Mouse (Mus musculus): ENCODE results near the gene Ap3m1. TPM values are rescaled to one million over a fixed set of nuclear protein-coding genes. Genes with fewer than 3 reads are reported as not detected.

Gene Ap3m1
- polyA plus RNA-seq, 1 experiment from 2014 or later = 78.2 TPM

GRCm38 (mm10) chr14:21034791-21035190 is 17.5 kb downstream of the Ap3m1 start:
- H3K27me3 ChIP-seq (replicated peaks) = no peaks in the 10 kb centered on the region
- no peak overlapping the region for H3K9ac ChIP-seq
- no peak overlapping the region for H3K4me2 ChIP-seq
- no peaks in the 10 kb centered on the region for H3K4me1 ChIP-seq
- no peak overlapping the region for H3K27ac ChIP-seq
- H3K36me3 ChIP-seq (replicated peaks) = peaks cover 25% of the 10 kb centered on the region
- H3K4me3 ChIP-seq = no peak overlapping the region
- 92% methylated on average over 3 of the region's 3 CpGs for WGBS
- no peaks in the 10 kb centered on the region for H3K9me3 ChIP-seq
- ATAC-seq (replicated peaks) = no peak

GRCm38 (mm10) chr14:21034271-21034670 is 18.0 kb downstream of the Ap3m1 start:
- no peak overlapping the region for H3K4me2 ChIP-seq
- no peak for ATAC-seq (replicated peaks)
- 92% methylated on average over 4 of the region's 4 CpGs for WGBS
- no peak overlapping the region for H3K27ac ChIP-seq
- H3K4me1 ChIP-seq = no peaks in the 10 kb centered on the region
- H3K4me3 ChIP-seq = no peak overlapping the region
- no peaks in the 10 kb centered on the region for H3K9me3 ChIP-seq
- H3K27me3 ChIP-seq (replicated peaks) = no peaks in the 10 kb centered on the region
- peaks cover 20% of the 10 kb centered on the region for H3K36me3 ChIP-seq (replicated peaks)
- no peak overlapping the region for H3K9ac ChIP-seq

- H3K4me2 ChIP-seq = no peak overlapping the region
- no peak overlapping the region for H3K27ac ChIP-seq
- H3K27me3 ChIP-seq (replicated peaks) = no peaks in the 10 kb centered on the region
- peaks cover 6% of the 10 kb centered on the region for H3K36me3 ChIP-seq (replicated peaks)
- H3K4me3 ChIP-seq = no peak overlapping the region
- 79% methylated on average over 6 of the region's 6 CpGs for WGBS
- no peaks in the 10 kb centered on the region for H3K9me3 ChIP-seq
- H3K9ac ChIP-seq = no peak overlapping the region
- ATAC-seq (replicated peaks) = no peak; the same call in 1 of the 2 replicates
- H3K4me1 ChIP-seq = no peaks in the 10 kb centered on the region
These were observed 20.4 kb downstream of the Ap3m1 start for GRCm38 (mm10) chr14:21031783-21032511.

GRCm38 (mm10) chr14:21029025-21029659 is 23.2 kb downstream of the Ap3m1 start:
- H3K9me3 ChIP-seq = no peaks in the 10 kb centered on the region
- no peak overlapping the region for H3K4me2 ChIP-seq
- no peak overlapping the region for H3K9ac ChIP-seq
- H3K4me1 ChIP-seq = no peaks in the 10 kb centered on the region
- no peak overlapping the region for H3K4me3 ChIP-seq
- H3K27ac ChIP-seq = no peak overlapping the region
- H3K27me3 ChIP-seq (replicated peaks) = no peaks in the 10 kb centered on the region
- no peak for ATAC-seq (replicated peaks)
- 90% methylated on average over 11 of the region's 11 CpGs for WGBS
- H3K36me3 ChIP-seq (replicated peaks) = no peaks in the 10 kb centered on the region; the same call in 1 of the 2 replicates

GRCm38 (mm10) chr14:21027542-21027941 is 24.8 kb downstream of the Ap3m1 start:
- Histone ChIP-seq H3K27ac (no peak overlapping the region), H3K4me1 (no peaks in the 10 kb centered on the region), H3K4me3 (no peak overlapping the region), H3K9me3 (no peaks in the 10 kb centered on the region), H3K9ac (no peak overlapping the region), H3K36me3 (replicated peaks) (no peaks in the 10 kb centered on the region; the same call in 1 of the 2 replicates), H3K4me2 (no peak overlapping the region), H3K27me3 (replicated peaks) (no peaks in the 10 kb centered on the region)
- ATAC-seq (replicated peaks) = no peak

GRCm38 (mm10) chr14:21020435-21020834 is 31.9 kb downstream of the Ap3m1 start:
- no peak overlapping the region for H3K9ac ChIP-seq
- 88% methylated on average over 8 of the region's 8 CpGs for WGBS
- H3K4me2 ChIP-seq = no peak overlapping the region
- ATAC-seq (replicated peaks) = no peak
- H3K27me3 ChIP-seq (replicated peaks) = no peaks in the 10 kb centered on the region
- no peaks in the 10 kb centered on the region for H3K9me3 ChIP-seq
- no peaks in the 10 kb centered on the region for H3K4me1 ChIP-seq
- no peak overlapping the region for H3K4me3 ChIP-seq
- H3K27ac ChIP-seq = no peak overlapping the region
- peaks cover 3% of the 10 kb centered on the region; the same call in 1 of the 2 replicates for H3K36me3 ChIP-seq (replicated peaks)

GRCm38 (mm10) chr14:21018977-21019376 is 33.3 kb downstream of the Ap3m1 start:
- Histone ChIP-seq H3K4me3 (no peak overlapping the region), H3K27ac (no peak overlapping the region), H3K4me2 (no peak overlapping the region), H3K36me3 (replicated peaks) (peaks cover 3% of the 10 kb centered on the region; the same call in 1 of the 2 replicates), H3K27me3 (replicated peaks) (no peaks in the 10 kb centered on the region), H3K9ac (no peak overlapping the region), H3K9me3 (no peaks in the 10 kb centered on the region), H3K4me1 (no peaks in the 10 kb centered on the region)
- peak; percentile 81 for ATAC-seq (replicated peaks)
- WGBS = 29% methylated on average over 3 of the region's 3 CpGs

GRCm38 (mm10) chr14:21017871-21018270 is 34.4 kb downstream of the Ap3m1 start:
- 92% methylated on average over 5 of the region's 5 CpGs for WGBS
- peaks cover 3% of the 10 kb centered on the region; the same call in 1 of the 2 replicates for H3K36me3 ChIP-seq (replicated peaks)
- H3K9me3 ChIP-seq = no peaks in the 10 kb centered on the region
- no peak overlapping the region for H3K27ac ChIP-seq
- H3K4me3 ChIP-seq = no peak overlapping the region
- no peak for ATAC-seq (replicated peaks)
- no peak overlapping the region for H3K9ac ChIP-seq
- no peak overlapping the region for H3K4me2 ChIP-seq
- H3K27me3 ChIP-seq (replicated peaks) = no peaks in the 10 kb centered on the region
- no peaks in the 10 kb centered on the region for H3K4me1 ChIP-seq

GRCm38 (mm10) chr14:21013800-21014334 is 38.4 kb downstream of the Ap3m1 start:
- H3K36me3 ChIP-seq (replicated peaks) = no peaks in the 10 kb centered on the region

GRCm38 (mm10) chr14:20999617-21000016 is 52.7 kb downstream of the Ap3m1 start:
- no peaks in the 10 kb centered on the region for H3K27me3 ChIP-seq (replicated peaks)
- H3K9ac ChIP-seq = no peak overlapping the region
- 92% methylated on average over 4 of the region's 4 CpGs for WGBS
- H3K4me1 ChIP-seq = no peaks in the 10 kb centered on the region
- no peak overlapping the region for H3K4me3 ChIP-seq
- ATAC-seq (replicated peaks) = no peak
- H3K36me3 ChIP-seq (replicated peaks) = no peaks in the 10 kb centered on the region
- no peak overlapping the region for H3K27ac ChIP-seq
- H3K4me2 ChIP-seq = no peak overlapping the region
- H3K9me3 ChIP-seq = no peaks in the 10 kb centered on the region

More at GRCm38 (mm10) chr14:21013800-21014334, 38.4 kb downstream of the Ap3m1 start:
- Histone ChIP-seq H3K4me1 (no peaks in the 10 kb centered on the region), H3K27me3 (replicated peaks) (no peaks in the 10 kb centered on the region), H3K4me2 (no peak overlapping the region), H3K4me3 (no peak overlapping the region), H3K27ac (no peak overlapping the region), H3K9ac (no peak overlapping the region), H3K9me3 (no peaks in the 10 kb centered on the region)
- no peak for ATAC-seq (replicated peaks)
- 94% methylated on average over 5 of the region's 5 CpGs for WGBS

GRCm38 (mm10) chr14:20997548-20997947 is 54.8 kb downstream of the Ap3m1 start:
- H3K27me3 ChIP-seq (replicated peaks) = no peaks in the 10 kb centered on the region
- H3K9me3 ChIP-seq = no peaks in the 10 kb centered on the region
- no peaks in the 10 kb centered on the region for H3K4me1 ChIP-seq
- H3K36me3 ChIP-seq (replicated peaks) = no peaks in the 10 kb centered on the region
- H3K9ac ChIP-seq = no peak overlapping the region
- no peak overlapping the region for H3K4me3 ChIP-seq
- H3K4me2 ChIP-seq = no peak overlapping the region
- no peak for ATAC-seq (replicated peaks)
- H3K27ac ChIP-seq = no peak overlapping the region
- WGBS = 49% methylated on average over 3 of the region's 3 CpGs

GRCm38 (mm10) chr14:20996361-20996760 is 55.9 kb downstream of the Ap3m1 start:
- no peak for ATAC-seq (replicated peaks)
- no peak overlapping the region for H3K4me2 ChIP-seq
- no peaks in the 10 kb centered on the region for H3K9me3 ChIP-seq
- no peaks in the 10 kb centered on the region for H3K4me1 ChIP-seq
- no peak overlapping the region for H3K27ac ChIP-seq
- H3K36me3 ChIP-seq (replicated peaks) = no peaks in the 10 kb centered on the region
- H3K27me3 ChIP-seq (replicated peaks) = no peaks in the 10 kb centered on the region
- no peak overlapping the region for H3K9ac ChIP-seq
- no peak overlapping the region for H3K4me3 ChIP-seq
- 67% methylated on average over 5 of the region's 5 CpGs for WGBS
